Mouse (Mus musculus): ENCODE measurements at regions not wholly inside any gene's neighbourhood (a gene's known extent, or its start where the extent isn't known, plus 50 kb on each side); places are given as distances from the start of the nearest gene placed in this dataset.

DNA sequence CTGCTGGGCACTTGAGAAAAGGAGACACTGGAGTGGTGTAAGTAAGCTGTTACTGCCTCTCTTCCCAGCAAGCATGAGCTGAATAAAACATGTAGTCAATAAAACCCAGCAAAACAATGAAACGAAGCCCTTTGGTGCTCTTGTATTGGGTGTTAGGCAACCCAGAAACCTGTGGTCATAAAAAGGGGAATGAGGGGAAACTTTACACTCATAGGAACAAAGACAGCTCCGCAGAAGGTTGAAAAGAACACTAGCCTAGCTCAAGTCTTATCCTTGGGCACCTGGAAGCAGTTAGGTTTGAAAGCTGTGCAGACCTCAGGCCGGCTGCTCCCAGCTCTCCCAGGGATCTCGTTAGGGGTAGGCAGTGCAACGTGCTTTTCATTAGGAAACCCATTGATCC, 193.6 kb downstream of the Mex3b start:
- TF ChIP-seq POLR2A (IDR thresholded peaks at IDR 0.05; ENCODE audit: borderline replicate concordance, extremely low read depth, insufficient read depth, insufficient read length, poor library complexity, severe bottlenecking) (no peak), CTCF (IDR thresholded peaks at IDR 0.05; ENCODE audit: borderline replicate concordance, extremely low read depth, insufficient read depth, insufficient read length) (no peak)

Data from brain, embryonic 14.5 days (tissue).